ENCODE assay signal across 10 mouse cellular contexts in genomic region chr10:62549523-62550166, GRCm38 (mm10). TPM values are rescaled to one million over a fixed set of nuclear protein-coding genes. Genes with fewer than 3 reads are reported as not detected.
A peak's percentile ranks its signal among the peaks of the same experiment; 100 is the strongest.
DNase-seq lines count a peak whose midpoint lies in the region; ATAC-seq and TF ChIP-seq lines count a peak whose summit lies in the region.
"Had no signal": no experiment of that assay in that cellular context is flagged by ENCODE, and none has a peak within 500 bp of the region (broad histone marks: within the 10 kb centered on the region; RNA-seq: fewer than 3 reads in every experiment).

No protein-coding gene starts in this region.

- H3K4me3 ChIP-seq in intestine, postnatal 0 days (ENCODE audit: low read depth, low read length), result no peak overlapping the region
- no peak overlapping the region for H3K4me3 ChIP-seq in limb, embryonic 10.5 days
- H3K4me3 ChIP-seq in stomach, postnatal 0 days (ENCODE audit: low read depth, low read length), result no peak overlapping the region
- H3K4me3 ChIP-seq: embryonic facial prominence, embryonic 13.5 days; stomach, embryonic 15.5 days had no signal

- peak; percentile 27 to 49 for DNase-seq in urinary bladder, adult 18-20 months (ENCODE audit: low spot score in 2 of 2)
- DNase-seq in urinary bladder, postnatal 10 days (ENCODE audit: low spot score), result no peak
- peak; percentile 34 for DNase-seq in cerebellum, adult 9-11 months
- DNase-seq in gastrocnemius, adult 18-20 months (ENCODE audit: low spot score), result peak; percentile 77
- peak; percentile 71 for DNase-seq in limb, embryonic 10.5 days (ENCODE audit: low spot score)
- DNase-seq in natural killer cell, adult 2 months (ENCODE audit: low spot score in 2 of 2), result peak; percentile 77 to 83
- DNase-seq in stomach, postnatal 0 days (ENCODE audit: low spot score), result peak; percentile 75

- no peak overlapping the region for H3K4me2 ChIP-seq in intestine, postnatal 0 days (replicated peaks; ENCODE audit: low read depth)
- H3K4me2 ChIP-seq in stomach, postnatal 0 days (replicated peaks; ENCODE audit: low read depth), result no peak overlapping the region
- H3K4me2 ChIP-seq: embryonic facial prominence, embryonic 13.5 days; stomach, embryonic 15.5 days had no signal

- H3K9ac ChIP-seq in intestine, postnatal 0 days (ENCODE audit: low read depth, low read length), result no peak overlapping the region
- H3K9ac ChIP-seq in stomach, postnatal 0 days (ENCODE audit: low read length), result no peak overlapping the region
- H3K9ac ChIP-seq: embryonic facial prominence, embryonic 13.5 days; stomach, embryonic 15.5 days had no signal

- no peaks in the 10 kb centered on the region for H3K27me3 ChIP-seq in intestine, postnatal 0 days (replicated peaks; ENCODE audit: control insufficient read depth, insufficient read depth, low read length)
- H3K27me3 ChIP-seq in limb, embryonic 10.5 days (ENCODE audit: low read depth, poor library complexity, severe bottlenecking), result no peaks in the 10 kb centered on the region
- H3K27me3 ChIP-seq in stomach, postnatal 0 days (ENCODE audit: control insufficient read depth, insufficient read depth, low read length), result no peaks in the 10 kb centered on the region
- H3K27me3 ChIP-seq: embryonic facial prominence, embryonic 13.5 days; stomach, embryonic 15.5 days had no signal

- no peaks in the 10 kb centered on the region for H3K9me3 ChIP-seq in intestine, postnatal 0 days (ENCODE audit: control insufficient read depth)
- H3K9me3 ChIP-seq in limb, embryonic 10.5 days (replicated peaks), result no peaks in the 10 kb centered on the region
- no peaks in the 10 kb centered on the region for H3K9me3 ChIP-seq in stomach, postnatal 0 days (ENCODE audit: control insufficient read depth, low read length)
- H3K9me3 ChIP-seq: embryonic facial prominence, embryonic 13.5 days; stomach, embryonic 15.5 days had no signal

- peak; percentile 80 for TF ChIP-seq CTCF in intestine, postnatal 0 days (IDR thresholded peaks at IDR 0.05; ENCODE audit: low read depth)
- TF ChIP-seq CTCF in stomach, postnatal 0 days (IDR thresholded peaks at IDR 0.05; ENCODE audit: low read depth), result peak; percentile 79

- TF ChIP-seq EP300 in stomach, postnatal 0 days (optimal IDR thresholded peaks at IDR 0.05), result no peak

- no peaks in the 10 kb centered on the region for H3K4me1 ChIP-seq in intestine, postnatal 0 days (replicated peaks; ENCODE audit: control insufficient read depth, insufficient read depth, low read length)
- 0 out of 2 replicates have a peak, but pooled peaks cover 2% of the 10 kb centered on the region for H3K4me1 ChIP-seq in limb, embryonic 10.5 days
- no peaks in the 10 kb centered on the region for H3K4me1 ChIP-seq in stomach, postnatal 0 days (replicated peaks; ENCODE audit: control insufficient read depth, insufficient read depth)
- H3K4me1 ChIP-seq: embryonic facial prominence, embryonic 13.5 days; stomach, embryonic 15.5 days had no signal

- H3K36me3 ChIP-seq in intestine, postnatal 0 days (ENCODE audit: control insufficient read depth, insufficient read depth), result no peaks in the 10 kb centered on the region; the same call in 1 of the 2 replicates
- no peaks in the 10 kb centered on the region for H3K36me3 ChIP-seq in limb, embryonic 10.5 days
- H3K36me3 ChIP-seq in stomach, postnatal 0 days (ENCODE audit: control insufficient read depth, insufficient read depth, low read length), result no peaks in the 10 kb centered on the region
- H3K36me3 ChIP-seq: stomach, embryonic 15.5 days had no signal

- ATAC-seq in intestine, postnatal 0 days, result peak; percentile 61; the same call in 1 of the 2 replicates
- peak; percentile 64 for ATAC-seq in stomach, postnatal 0 days (ENCODE audit: low FRiP score, low TSS enrichment)

- no peak overlapping the region for H3K27ac ChIP-seq in intestine, postnatal 0 days (ENCODE audit: low read depth, low read length)
- H3K27ac ChIP-seq in limb, embryonic 10.5 days, result no peak overlapping the region
- no peak overlapping the region for H3K27ac ChIP-seq in stomach, postnatal 0 days (replicated peaks)
- H3K27ac ChIP-seq: embryonic facial prominence, embryonic 13.5 days; stomach, embryonic 15.5 days had no signal

- WGBS in intestine, postnatal 0 days, result 22% methylated on average over 16 of the region's 16 CpGs
- WGBS in limb, embryonic 10.5 days, result 28% methylated on average over 15 of the region's 16 CpGs
- 27% methylated on average over 14 of the region's 16 CpGs for WGBS in stomach, postnatal 0 days

RNA-seq across cellular contexts. Expression of gene Srgn, which starts 22.4 kb away (rescaled TPM):
- total RNA-seq in gastrocnemius, adult 18-20 months (2021), result 10 to 100 TPM; 10.5 to 15.0 TPM
- polyA plus RNA-seq in intestine, postnatal 0 days (2015; fragmentation: Nextera tagmentation; extraction: Ambion mirVana), result 18.9 and 21.6 TPM in 2 replicates
- 2.4 and 2.5 TPM in 2 replicates for polyA plus RNA-seq in limb, embryonic 10.5 days (2016; fragmentation: Nextera tagmentation; extraction: Ambion mirVana)
- 12.5 and 14.2 TPM in 2 replicates for polyA plus RNA-seq in stomach, postnatal 0 days (2015; fragmentation: Nextera tagmentation; extraction: Ambion mirVana)

RNA-seq across cellular contexts. Expression of gene Kif1bp, which starts 28.6 kb away (rescaled TPM):
- total RNA-seq in gastrocnemius, adult 18-20 months (2021), result 10 to 100 TPM; 29.0 to 30.4 TPM
- 21.7 and 23.2 TPM in 2 replicates for polyA plus RNA-seq in intestine, postnatal 0 days (2015; fragmentation: Nextera tagmentation; extraction: Ambion mirVana)
- polyA plus RNA-seq in limb, embryonic 10.5 days (2016; fragmentation: Nextera tagmentation; extraction: Ambion mirVana), result 31.3 and 40.2 TPM in 2 replicates
- 16.4 and 16.8 TPM in 2 replicates for polyA plus RNA-seq in stomach, postnatal 0 days (2015; fragmentation: Nextera tagmentation; extraction: Ambion mirVana)

RNA-seq across cellular contexts. Expression of gene Ddx21, which starts 52.4 kb away (rescaled TPM):
- total RNA-seq in gastrocnemius, adult 18-20 months (2021), result 10 to 100 TPM; 30.0 to 33.8 TPM
- 9.6 and 11.1 TPM in 2 replicates for polyA plus RNA-seq in intestine, postnatal 0 days (2015; fragmentation: Nextera tagmentation; extraction: Ambion mirVana)
- polyA plus RNA-seq in limb, embryonic 10.5 days (2016; fragmentation: Nextera tagmentation; extraction: Ambion mirVana), result 33.3 and 42.1 TPM in 2 replicates
- polyA plus RNA-seq in stomach, postnatal 0 days (2015; fragmentation: Nextera tagmentation; extraction: Ambion mirVana), result 11.1 and 11.2 TPM in 2 replicates
